In the genomic region with DNA sequence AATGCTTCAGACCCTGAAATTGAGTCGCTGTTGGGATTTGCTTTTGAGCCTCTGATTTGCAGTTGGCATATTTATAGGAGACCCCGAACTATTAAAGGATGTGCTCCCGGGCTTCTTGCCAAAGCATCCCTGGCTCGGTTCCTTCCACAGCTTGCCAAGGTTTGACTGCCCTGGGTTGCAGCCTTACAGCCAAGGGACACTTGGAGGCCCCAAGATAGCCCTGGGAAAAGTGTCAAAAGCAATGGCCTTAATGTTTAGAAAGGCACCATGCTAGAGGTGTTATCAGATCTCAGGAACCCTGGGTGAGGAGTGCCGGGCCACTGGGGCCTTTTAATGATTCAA, we compare ENCODE assay signal across 9 mouse cellular contexts. TPM values are rescaled to one million over a fixed set of nuclear protein-coding genes. Genes with fewer than 3 reads are reported as not detected.
A peak's percentile ranks its signal among the peaks of the same experiment; 100 is the strongest.
DNase-seq lines count a peak whose midpoint lies in the region; ATAC-seq and TF ChIP-seq lines count a peak whose summit lies in the region.
"Had no signal": no experiment of that assay in that cellular context is flagged by ENCODE, and none has a peak within 500 bp of the region (broad histone marks: within the 10 kb centered on the region; RNA-seq: fewer than 3 reads in every experiment).

No protein-coding gene starts in this region.

- H3K9ac ChIP-seq in forebrain, postnatal 0 days: no peak overlapping the region
- H3K9ac ChIP-seq: midbrain, embryonic 12.5 days had no signal

- peak; percentile 17 to 26 for DNase-seq in frontal cortex, postnatal 14 days (ENCODE audit: low spot score in 2 of 2)
- DNase-seq in right cerebral cortex, postnatal 4 days: peak; percentile 58
- DNase-seq in right cerebral cortex, adult 18-20 months: no peak
- DNase-seq in heart, postnatal 4 days: peak; percentile 81
- peak; percentile 70 to 83 for DNase-seq in lung, postnatal 4 days
- DNase-seq in T-cell, adult 2 months (ENCODE audit: low spot score): no peak
- no peak for DNase-seq in forebrain, postnatal 0 days

- H3K9me3 ChIP-seq in forebrain, postnatal 0 days (ENCODE audit: low read length): no peaks in the 10 kb centered on the region
- H3K9me3 ChIP-seq: midbrain, embryonic 12.5 days had no signal

- H3K4me2 ChIP-seq in forebrain, postnatal 0 days (ENCODE audit: low read depth): no peak overlapping the region
- H3K4me2 ChIP-seq: midbrain, embryonic 12.5 days had no signal

- no peaks in the 10 kb centered on the region for H3K4me1 ChIP-seq in forebrain, postnatal 0 days (ENCODE audit: insufficient read depth)
- H3K4me1 ChIP-seq: midbrain, embryonic 12.5 days had no signal

- 23% methylated on average over 5 of the region's 5 CpGs for WGBS in forebrain, postnatal 0 days

- H3K36me3 ChIP-seq in forebrain, postnatal 0 days (ENCODE audit: insufficient read depth): no peaks in the 10 kb centered on the region
- H3K36me3 ChIP-seq: midbrain, embryonic 12.5 days had no signal

- H3K27ac ChIP-seq in forebrain, postnatal 0 days (ENCODE audit: low read depth, low read length): no peak overlapping the region
- H3K27ac ChIP-seq: midbrain, embryonic 12.5 days had no signal

- no peaks in the 10 kb centered on the region for H3K27me3 ChIP-seq in forebrain, postnatal 0 days (ENCODE audit: insufficient read depth, low read length)
- H3K27me3 ChIP-seq: midbrain, embryonic 12.5 days had no signal

- no peak for TF ChIP-seq CTCF in forebrain, postnatal 0 days (IDR thresholded peaks at IDR 0.05; ENCODE audit: low read depth)

- ATAC-seq in frontal cortex, adult (ENCODE audit: low TSS enrichment): no peak
- no peak for ATAC-seq in forebrain, postnatal 0 days

- H3K4me3 ChIP-seq in forebrain, postnatal 0 days (ENCODE audit: low read depth, low read length): no peak overlapping the region
- H3K4me3 ChIP-seq: midbrain, embryonic 12.5 days had no signal

RNA-seq across cellular contexts. Expression of a gene that starts 32.0 kb away (rescaled TPM):
- total RNA-seq in heart, postnatal 4 days (2021): not detected
- total RNA-seq in forebrain, postnatal 0 days (2014; rRNA removed): not detected in 2 replicates
- polyA plus RNA-seq in forebrain, postnatal 0 days (2015; fragmentation: Nextera tagmentation; extraction: Ambion mirVana): not detected in 2 replicates
- polyA plus RNA-seq: midbrain, embryonic 12.5 days had no signal

Comparison
In these comparisons a context has a peak if more than half of its experiments do, and no peak if none do; other contexts are left out.
1. DNase-seq: peak in frontal cortex, postnatal 14 days (2 of 2), right cerebral cortex, postnatal 4 days (single experiment), heart, postnatal 4 days (single experiment) and lung, postnatal 4 days (2 of 2); none in right cerebral cortex, adult 18-20 months (single experiment), T-cell, adult 2 months (single experiment) and forebrain, postnatal 0 days (single experiment).